Mouse (Mus musculus) CD8-positive naive resting alpha-beta T cell, adult 57 days (primary cell): ENCODE results near the gene Rbm17. TPM values are rescaled to one million over a fixed set of nuclear protein-coding genes. Genes with fewer than 3 reads are reported as not detected.

ENCODE experiments used
- total RNA-seq: library from RNA; stranded (reverse); gene quantifications from one replicate; pipeline ENCODE4 v1.2.4, GENCODE M21; 2023

Rbm17 gene
- 142 TPM for total RNA-seq

DNA sequence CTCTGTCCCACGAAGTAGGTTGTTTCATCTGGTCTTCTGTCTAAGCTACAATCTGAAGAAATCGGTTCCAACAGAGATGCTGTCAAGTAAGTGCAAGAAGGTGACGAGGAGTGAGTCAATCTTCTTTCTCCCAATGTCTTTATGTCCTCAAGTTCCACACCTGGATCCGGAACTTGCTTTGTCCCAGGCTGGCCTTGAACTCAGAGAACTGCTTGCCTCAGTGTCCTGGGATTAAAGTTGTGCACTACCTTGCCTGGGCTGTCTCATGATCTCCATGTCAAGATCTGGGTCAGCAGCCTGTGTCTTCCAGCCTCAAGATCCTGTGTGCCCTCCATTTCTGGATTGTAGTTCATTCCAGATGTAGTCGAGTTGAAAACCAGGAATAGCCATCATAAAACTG is at the start of gene Rbm17:
Rbm17 (minus strand) TSS at position 101 of the 400 bp plus-strand sequence.

GRCm38 (mm10) chr2:11642451-11642941 is 38.5 kb upstream of the Rbm17 start, which contains the start of gene Il2ra:
Gene Il2ra (plus strand): TSS chr2:11642807.

GRCm38 (mm10) chr2:11625890-11626289 is 21.9 kb upstream of the Rbm17 start, which contains the start of gene Gm17490:
Gene Gm17490 (minus strand): TSS chr2:11626264.

DNA sequence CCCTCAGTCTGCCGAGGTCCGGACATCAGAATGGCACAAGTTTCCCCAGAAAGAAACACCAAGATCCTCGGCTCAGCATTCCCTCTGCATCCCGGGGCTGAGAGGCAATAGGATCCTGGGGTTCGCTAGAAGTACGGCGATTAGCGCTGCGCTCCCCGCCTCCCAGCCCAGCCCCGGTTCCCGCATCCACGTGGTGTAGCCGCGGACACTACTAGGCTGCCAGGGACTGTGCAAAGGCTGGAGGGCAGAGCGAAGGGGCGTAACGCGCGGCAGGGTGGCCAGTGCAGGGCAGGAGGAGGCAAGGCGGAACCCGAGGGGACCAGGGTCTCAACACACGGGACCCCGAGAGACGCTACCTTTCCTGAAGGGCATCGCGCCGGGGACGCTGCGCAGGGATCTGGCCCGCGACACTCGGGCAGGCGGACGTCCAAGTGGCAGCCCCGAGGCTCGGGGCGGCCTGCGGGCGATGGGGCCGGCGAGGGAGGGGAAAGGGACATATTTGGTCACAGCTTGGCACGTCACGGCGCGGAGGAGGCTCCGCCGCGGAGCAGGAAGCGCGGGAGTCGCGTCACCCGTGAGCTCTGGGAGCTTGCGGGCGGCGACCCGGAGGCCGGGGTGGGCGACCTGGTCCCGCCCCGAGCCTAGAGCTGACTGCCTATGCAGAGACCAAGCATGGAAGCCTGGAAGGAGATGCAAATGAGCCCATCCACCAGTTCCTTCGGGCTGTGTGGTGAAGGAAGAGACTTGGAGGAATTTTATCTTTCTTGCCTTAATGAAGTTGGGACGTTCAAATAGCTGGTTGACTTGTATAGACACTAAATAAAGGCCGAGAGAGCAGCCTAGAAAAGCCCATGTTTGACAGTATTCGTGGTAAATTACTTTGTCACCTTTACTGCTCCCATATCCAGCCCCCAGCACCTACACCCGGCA is 50.2 kb downstream of the Rbm17 start, which contains the start of gene Pfkfb3:
Pfkfb3 (minus strand) TSS at position 607 of the 930 bp plus-strand sequence.

Other genes with a start within 250 kb of the Rbm17 start
- 33.4 TPM for gene Pfkfb3, start 50.1 kb downstream of the Rbm17 start, total RNA-seq
- not detected for gene Gm17490, start 22.1 kb upstream of the Rbm17 start, total RNA-seq
- 3.2 TPM for gene Il2ra, start 38.7 kb upstream of the Rbm17 start, total RNA-seq
- 4.9 TPM for gene Il15ra, start 101.1 kb upstream of the Rbm17 start, total RNA-seq
- 33.6 TPM for gene Fbh1, start 173.4 kb upstream of the Rbm17 start, total RNA-seq
- gene Ankrd16, start 173.7 kb upstream of the Rbm17 start, total RNA-seq: 79.8 TPM